ENCODE assay signal across 8 mouse cellular contexts in the genomic region with DNA sequence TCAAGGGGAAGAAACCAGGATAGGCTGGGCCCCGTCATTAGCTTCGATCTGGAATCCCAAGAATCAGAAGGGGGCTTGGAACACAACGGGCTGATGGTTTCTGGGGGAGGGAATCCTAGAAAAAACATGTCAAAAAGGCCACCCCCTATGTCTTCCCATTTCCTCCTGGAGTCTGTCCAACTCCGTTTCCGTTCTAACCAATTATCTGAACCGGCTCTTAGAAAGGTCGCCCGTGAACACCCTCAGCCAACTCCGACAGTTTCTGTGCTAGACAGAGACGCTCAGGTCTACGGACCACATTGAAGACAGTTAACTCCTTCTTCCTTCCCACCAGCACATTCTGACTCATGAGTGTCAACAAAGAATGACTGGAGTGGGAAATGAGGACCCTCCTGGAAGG.
A peak's percentile ranks its signal among the peaks of the same experiment; 100 is the strongest.
DNase-seq lines count a peak whose midpoint lies in the region; ATAC-seq lines count a peak whose summit lies in the region.
"Had no signal": no experiment of that assay in that cellular context is flagged by ENCODE, and none has a peak within 500 bp of the region (broad histone marks: within the 10 kb centered on the region; RNA-seq: fewer than 3 reads in every experiment).

No protein-coding gene starts in this region.

- H3K9ac ChIP-seq in lung, embryonic 15.5 days: no peak overlapping the region
- no peak overlapping the region for H3K9ac ChIP-seq in stomach, embryonic 16.5 days (ENCODE audit: low read length)

- no peaks in the 10 kb centered on the region for H3K27me3 ChIP-seq in lung, embryonic 15.5 days
- no peaks in the 10 kb centered on the region for H3K27me3 ChIP-seq in stomach, embryonic 16.5 days (ENCODE audit: control insufficient read depth, insufficient read depth, low read length)

- H3K4me2 ChIP-seq in lung, embryonic 15.5 days: 0 out of 2 replicates have a peak overlapping the region, but pooled peaks have one; percentile 14
- no peak overlapping the region for H3K4me2 ChIP-seq in stomach, embryonic 16.5 days (ENCODE audit: low read depth, low read length)

- peak overlapping the region; percentile 49 for H3K27ac ChIP-seq in lung, embryonic 15.5 days
- peak overlapping the region; percentile 86 for H3K27ac ChIP-seq in stomach, embryonic 16.5 days (ENCODE audit: low read length)

- 20% methylated on average over 11 of the region's 11 CpGs for WGBS in lung, embryonic 15.5 days
- WGBS in stomach, embryonic 16.5 days: 41% methylated on average over 11 of the region's 11 CpGs

- no peaks in the 10 kb centered on the region for H3K9me3 ChIP-seq in lung, embryonic 15.5 days
- no peaks in the 10 kb centered on the region for H3K9me3 ChIP-seq in stomach, embryonic 16.5 days (replicated peaks; ENCODE audit: control insufficient read depth, low read length)

- H3K4me3 ChIP-seq in lung, embryonic 15.5 days: no peak overlapping the region
- no peak overlapping the region for H3K4me3 ChIP-seq in stomach, embryonic 16.5 days (replicated peaks; ENCODE audit: low read length)

- H3K36me3 ChIP-seq in lung, embryonic 15.5 days: no peaks in the 10 kb centered on the region
- H3K36me3 ChIP-seq in stomach, embryonic 16.5 days (ENCODE audit: control insufficient read depth, insufficient read depth, low read length): no peaks in the 10 kb centered on the region

- no peak for ATAC-seq in lung, embryonic 15.5 days (ENCODE audit: borderline replicate concordance, extremely low read depth, low FRiP score, low TSS enrichment)
- no peak for ATAC-seq in stomach, embryonic 16.5 days (ENCODE audit: insufficient read depth, low FRiP score)

- DNase-seq in lung, postnatal 25 days (ENCODE audit: low spot score): no peak
- peak; percentile 63 for DNase-seq in heart, postnatal 4 days
- DNase-seq in kidney, postnatal 14 days: peak; percentile 76
- no peak for DNase-seq in embryo, embryonic 11 days
- DNase-seq in thymus, postnatal 0 days (ENCODE audit: low spot score): no peak
- DNase-seq: adrenal gland, postnatal 10 days had no signal

- H3K4me1 ChIP-seq in lung, embryonic 15.5 days: peaks cover 40% of the 10 kb centered on the region
- H3K4me1 ChIP-seq in stomach, embryonic 16.5 days (ENCODE audit: control insufficient read depth, insufficient read depth, low read length): peaks cover 35% of the 10 kb centered on the region

Comparison
In these comparisons a context has a peak if more than half of its experiments do, and no peak if none do; other contexts are left out.
1. DNase-seq: peak in heart, postnatal 4 days (single experiment) and kidney, postnatal 14 days (single experiment); none in lung, postnatal 25 days (single experiment), embryo, embryonic 11 days (single experiment) and thymus, postnatal 0 days (single experiment).